Mouse (Mus musculus) NIH3T3 (cell line): ENCODE results near the gene Ano1.

Experiments
- DNase-seq: peaks from one replicate; pipeline ENCODE4 v3.0.0-alpha.2; 2012; ENCODE audit warnings: low read depth

Gene Ano1

DNA sequence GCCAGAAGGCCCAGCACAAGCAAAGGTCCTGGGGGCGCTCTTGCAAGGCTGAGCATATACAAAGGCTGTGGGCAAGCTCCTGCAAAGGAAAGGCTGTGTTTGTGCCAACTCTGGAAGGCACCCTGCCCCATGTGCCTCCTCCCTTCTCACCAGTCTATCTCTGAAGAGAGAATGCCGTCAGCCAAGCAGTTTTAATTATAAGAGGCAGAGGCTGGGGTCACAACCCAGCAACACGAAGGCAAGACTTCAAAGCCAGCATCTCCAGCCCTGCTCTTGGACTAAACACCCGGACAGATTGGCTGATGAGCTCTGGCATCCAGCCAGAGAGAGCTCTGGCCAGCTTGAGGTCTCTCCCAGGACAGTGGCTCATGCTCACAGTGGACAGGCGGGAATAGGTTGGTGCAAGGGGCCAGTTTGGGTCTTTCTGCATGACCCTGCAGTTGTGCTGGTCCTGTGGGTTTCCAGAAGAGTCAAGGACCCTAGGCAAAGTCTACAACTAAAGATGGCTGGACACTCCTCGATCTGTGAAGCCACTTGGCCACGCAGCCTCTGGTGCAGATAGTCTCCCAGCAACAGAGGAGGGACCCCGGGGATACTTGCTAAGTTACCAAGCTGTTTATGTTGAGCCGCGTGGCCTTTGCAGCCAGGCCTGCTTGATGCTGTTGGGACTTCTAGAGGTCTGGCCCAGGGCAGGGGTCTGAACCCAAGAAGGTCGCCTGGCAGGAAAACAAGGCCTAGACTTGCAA lies 12.9 kb upstream of the Ano1 start:
- no peak for DNase-seq

DNA sequence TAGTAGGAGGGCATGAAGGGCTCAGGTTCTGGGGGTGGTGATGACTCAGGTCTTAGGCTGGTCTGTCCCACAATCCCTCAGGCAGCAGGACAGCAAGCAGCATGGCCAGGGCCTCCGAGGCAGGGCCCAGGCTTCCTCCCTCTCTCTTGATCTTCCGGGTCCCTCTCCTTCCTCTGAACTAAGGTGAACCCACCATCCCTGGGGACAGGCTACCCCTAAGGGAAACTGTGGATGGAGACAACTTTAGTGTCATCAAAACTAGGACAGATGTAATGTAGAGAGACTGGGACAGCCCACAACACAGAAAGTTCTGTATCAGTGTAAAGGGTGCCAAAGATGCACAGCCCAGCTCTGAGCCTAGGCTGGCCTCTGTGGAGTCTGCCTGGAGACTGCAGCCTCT lies 12.2 kb upstream of the Ano1 start:
- no peak for DNase-seq

DNA sequence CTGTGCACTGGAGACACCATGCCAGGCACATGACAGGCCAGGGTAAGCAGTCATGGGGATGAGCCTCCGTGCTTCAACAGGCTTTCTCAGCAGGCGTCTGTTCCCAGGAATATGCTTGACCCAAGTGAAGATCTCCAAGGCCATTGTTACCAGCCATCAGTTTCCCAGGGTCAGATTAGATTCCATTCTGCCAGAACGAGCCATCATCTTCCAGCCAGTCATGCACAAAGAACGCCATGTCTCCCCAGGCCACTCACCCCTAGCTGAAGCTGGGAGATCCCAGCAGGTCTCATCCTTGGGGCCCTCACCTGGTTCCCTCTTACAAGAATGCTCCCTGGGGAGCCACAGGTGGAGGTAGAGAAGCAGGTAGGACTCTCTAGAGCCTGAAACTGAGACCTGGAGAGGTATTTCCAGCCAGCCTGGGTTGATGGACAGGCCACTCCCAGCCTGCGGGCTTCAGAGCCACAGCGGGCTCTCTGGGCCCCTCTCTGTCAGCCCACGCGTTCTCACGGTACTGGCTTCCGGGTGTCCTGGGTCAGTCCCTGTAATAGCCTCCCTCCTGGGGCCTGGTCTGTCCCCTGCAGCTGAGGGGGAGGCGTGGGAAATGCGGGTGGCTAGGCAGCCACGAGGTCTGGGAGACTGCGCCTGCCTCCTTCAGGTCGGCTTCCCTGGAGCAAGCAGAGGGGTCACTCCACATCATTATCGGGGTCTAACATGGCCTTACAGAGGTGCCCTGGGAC lies 10.9 kb upstream of the Ano1 start:
- no peak for DNase-seq

DNA sequence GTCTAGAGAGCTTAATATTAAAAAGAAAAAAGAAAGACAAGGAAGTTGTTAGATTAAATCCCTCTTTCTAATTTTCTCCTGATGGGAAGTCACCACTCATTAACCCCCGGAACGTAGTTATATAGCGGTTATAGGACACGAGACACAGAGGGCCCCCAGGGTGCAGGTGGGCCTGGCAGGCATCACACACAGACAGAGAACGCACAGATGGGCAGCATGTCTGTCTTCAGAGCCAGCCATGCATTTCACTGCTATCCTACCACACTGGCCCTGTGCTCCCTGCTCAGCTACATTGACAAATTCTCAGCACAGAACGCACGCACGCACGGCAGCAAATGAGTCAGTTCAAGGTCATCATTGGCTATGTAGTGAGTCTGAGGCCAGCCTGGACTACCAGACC lies 8.5 kb upstream of the Ano1 start:
- peak; percentile 22 for DNase-seq

DNA sequence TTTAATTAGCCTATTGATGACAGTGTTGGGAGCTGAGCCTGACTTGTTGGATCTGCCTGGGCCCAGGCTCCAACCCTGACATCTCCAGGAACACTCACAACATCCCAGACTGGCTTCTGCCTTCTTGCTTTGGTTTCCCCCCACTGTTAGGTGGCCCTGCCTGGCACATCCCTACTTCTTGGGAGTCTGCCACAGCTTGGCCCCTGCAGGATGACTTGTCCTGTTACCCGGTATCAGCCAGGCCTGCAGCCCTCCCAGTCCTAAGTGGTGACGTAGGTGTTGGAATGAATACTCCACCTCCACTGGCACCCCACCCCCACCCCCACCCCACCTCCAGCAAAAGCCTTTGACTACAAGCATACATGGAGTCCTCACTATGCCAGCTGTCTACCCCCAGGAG lies 7.7 kb upstream of the Ano1 start:
- no peak for DNase-seq

DNA sequence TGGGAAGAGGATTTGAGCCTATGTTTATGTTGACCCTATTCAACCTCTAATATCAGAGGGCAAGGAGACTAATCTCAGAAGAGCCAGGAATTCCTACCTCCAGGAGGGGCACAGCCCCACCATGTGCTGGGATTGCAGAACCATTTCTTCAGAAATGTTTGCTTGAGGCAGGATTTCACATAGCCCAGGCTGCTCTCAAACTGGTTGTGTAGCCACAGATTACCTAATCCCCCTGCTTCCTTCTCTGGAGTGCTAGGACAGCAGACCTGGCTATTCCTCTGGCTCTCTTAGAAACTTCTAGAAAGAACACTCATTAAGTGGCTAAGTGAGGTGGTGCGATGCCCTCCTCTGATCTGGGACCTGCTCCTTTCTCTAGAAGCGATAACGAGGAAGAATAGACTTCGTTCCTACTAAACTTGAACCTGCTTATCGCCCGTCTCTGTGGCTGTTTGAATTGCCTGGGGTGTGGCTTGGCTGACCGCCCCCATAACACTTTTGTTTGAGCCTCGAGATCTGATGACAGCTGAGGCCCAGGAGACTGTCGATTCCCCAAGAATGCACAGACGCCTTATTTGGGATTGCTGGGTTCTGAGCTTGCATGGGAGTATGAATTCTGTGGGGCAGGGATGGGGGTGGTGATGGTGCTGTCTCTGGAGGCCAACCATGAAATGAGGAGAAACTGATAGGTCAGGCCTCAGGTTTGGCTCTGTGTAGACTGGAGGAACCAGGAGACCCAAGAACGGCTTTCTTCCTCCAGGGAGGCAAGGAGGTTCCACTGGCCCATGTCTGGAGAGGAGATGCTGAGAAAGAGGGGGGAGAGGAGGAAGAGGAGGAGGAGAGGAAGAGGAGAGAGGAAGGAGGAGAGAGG lies 4.0 kb upstream of the Ano1 start:
- DNase-seq: peak; percentile 17

DNA sequence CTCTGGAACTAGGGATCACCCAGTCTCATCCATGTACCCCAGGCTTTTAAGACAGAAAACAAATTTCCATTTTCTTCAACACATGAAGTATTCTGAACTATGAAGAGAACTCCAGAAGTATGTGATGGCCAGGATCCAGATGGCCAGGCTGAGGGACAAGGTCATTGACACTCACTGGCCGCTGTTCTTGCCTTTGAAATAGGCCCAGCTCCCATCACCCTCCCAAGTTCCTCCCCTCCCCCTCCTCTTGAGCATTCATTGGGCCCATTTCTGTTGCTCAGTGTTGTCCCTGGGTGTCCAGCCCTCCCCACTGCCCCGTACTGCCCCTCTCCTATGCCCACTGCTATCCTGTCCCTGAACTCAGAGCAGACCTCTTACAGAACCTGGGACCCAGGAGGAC lies 2.9 kb upstream of the Ano1 start:
- DNase-seq: no peak

DNA sequence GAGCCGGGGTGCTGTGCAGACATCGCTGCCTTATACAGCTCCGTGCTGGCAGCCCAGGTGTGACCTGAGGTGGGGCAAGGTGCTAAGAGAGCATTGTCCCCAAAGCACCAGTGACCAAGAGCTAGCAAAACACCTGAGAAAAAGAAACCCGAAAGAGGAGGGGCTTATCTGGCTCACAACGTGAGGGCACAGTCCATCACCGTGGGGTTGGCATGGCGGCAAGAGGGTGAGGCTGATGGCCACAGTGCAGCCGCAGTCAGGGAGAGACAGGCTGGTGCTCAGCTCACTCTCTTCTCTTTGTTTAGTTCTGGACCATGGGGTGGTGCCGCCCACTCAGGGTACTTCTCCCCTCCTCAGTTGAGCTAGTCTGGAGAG lies 1.9 kb upstream of the Ano1 start:
- no peak for DNase-seq

DNA sequence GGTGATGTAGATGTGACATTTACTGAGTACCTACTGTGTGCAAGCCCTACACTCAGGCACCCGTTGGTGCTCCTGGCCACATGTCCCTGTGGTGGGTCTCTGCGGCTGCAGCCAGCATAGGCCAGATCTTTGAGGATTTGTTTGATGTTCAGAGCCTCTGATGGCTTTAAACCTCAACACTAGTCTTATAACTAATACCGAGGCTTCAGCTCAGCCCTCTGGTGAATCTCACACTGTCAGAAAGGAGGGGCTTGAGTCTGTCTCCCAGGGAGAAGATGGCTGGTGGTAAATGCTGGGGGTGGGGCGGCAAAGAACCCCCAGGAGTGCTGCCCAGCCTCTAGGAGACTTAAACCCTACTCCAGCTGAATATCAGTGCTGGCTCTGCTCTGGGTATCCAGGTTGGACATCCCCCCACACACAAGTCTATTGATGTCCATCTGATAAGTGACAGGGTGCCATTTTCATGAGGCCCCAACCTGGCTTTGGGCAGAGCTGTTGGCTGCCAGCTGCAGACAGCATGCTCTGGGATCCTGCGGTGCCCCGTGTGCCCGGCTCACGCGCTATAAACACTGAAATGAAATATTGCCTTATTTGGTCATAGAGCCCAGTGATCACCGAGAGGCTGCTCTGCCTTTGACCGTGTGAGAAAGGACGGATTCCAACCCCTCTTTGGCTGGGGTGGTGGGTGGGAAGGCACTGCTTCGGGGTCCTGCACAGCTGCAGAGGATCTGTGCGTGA lies 1.3 kb upstream of the Ano1 start:
- no peak for DNase-seq

DNA sequence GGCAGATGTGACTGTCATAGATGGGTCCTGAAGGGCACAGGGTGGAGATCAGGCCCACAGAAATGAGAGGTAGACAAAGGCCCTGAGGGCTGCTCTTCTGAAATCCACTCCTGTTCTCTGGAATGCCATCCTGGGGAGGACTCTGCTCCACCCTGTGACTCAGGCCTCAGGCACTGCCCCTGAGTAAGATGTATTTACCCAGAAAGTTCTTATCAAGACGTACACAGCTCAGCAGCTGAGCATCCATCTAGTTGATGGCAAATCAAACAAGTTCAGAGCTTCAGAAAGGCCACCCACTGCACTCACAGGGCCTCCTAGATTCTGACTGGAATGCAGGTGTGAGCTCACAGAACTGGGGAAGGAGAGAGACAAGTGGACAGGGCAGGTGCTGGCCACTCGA lies 4.0 kb downstream of the Ano1 start:
- peak; percentile 62 for DNase-seq

DNA sequence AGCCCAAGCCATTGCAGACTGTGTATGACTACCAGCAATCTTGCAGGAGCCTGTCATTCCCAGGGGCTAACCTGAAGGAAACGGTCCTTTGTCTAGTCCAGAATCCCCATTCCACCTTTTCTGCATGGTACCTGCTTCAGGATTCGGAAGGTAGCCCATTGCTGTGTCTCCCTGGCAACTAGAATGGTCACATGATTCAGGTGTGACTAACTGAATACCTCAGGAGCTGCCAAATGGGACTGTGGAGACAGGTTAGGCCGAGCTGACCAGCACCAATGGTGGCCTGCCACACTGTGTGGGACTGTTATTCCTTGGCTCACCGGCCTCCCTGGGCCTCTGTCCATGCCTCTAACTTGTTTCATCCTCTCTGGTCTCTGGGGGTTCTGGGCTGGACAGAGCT lies 5.3 kb downstream of the Ano1 start:
- no peak for DNase-seq

DNA sequence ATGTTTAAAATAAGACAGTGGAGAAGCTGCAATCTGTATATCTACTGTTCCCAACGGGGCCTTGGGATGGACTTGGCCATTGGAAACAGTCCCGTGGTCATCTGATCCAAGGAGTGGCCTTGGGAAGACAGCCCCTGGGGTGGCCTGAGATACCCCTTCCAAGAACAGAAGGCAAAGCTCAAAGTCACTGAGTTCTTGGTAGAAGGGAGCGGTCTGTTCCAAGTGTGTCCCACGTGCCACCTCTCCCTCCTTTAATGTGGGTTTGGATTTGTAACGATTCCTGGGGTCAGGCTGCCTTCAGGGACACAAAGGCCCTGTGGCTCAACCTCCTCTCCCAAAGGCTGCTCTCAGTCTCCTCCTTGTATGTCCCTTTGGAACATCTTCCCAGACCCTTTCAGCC lies 7.9 kb downstream of the Ano1 start:
- DNase-seq: no peak

DNA sequence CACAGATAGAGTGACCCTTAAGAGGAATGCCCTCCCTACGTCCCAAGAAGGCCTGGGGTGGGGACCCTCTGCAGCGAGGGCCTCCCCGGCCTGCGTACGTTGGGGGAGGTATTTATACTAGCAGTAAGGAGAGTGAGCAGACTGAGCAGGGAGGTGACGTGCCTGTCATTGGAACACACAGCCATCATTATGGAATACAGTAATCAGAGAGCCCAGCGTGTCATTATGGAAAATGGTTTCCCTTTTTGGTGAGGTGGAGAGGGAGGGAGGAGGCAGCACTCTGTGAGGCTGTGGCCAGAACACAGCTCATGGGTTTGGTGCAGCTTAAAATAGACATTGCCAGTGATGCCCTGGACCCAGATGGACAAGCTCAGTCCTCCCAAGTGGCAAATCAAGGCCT lies 11.1 kb downstream of the Ano1 start:
- no peak for DNase-seq

DNA sequence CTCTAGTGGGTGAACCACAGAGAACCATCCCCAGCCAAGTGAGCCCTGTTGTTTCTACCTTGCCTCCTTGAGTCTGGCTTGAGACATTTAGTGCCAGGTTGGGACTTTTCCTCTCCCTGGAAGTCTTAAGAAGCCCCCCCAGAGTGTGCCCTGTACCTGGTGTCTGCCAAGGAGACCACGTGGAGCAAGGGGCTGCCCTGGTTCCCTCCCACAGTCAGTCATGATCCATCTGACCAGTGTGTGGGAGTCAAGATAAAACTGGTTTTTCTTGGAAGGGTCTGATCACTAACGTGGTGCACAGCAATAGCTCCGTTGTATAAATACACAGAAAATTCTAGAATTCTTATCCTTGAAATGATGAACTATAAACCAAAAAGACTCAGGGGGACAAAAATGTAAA lies 12.0 kb downstream of the Ano1 start:
- DNase-seq: peak; percentile 5

DNA sequence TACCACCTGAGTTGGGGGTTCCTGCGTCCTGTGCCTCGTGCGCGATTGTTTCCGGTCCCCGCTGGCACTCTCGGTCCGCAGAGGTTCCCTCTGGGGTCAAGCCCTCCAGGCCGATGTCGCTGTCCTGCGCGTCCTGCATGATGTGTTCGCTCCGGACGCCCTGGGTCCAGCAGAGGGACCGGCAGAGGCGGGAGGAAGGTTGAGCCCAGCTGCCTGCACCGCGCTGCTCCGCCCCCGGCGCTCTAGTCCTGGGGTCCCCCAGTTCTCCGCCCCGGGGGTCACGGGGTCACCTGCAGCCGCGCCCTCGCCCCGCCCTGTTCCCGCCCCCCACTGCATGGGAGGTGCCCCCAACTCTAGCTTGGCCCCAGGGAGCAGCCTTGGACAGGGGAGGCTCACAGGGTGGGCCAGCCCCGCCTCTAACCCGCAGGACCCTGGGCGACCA lies 13.4 kb downstream of the Ano1 start:
- DNase-seq: no peak

DNA sequence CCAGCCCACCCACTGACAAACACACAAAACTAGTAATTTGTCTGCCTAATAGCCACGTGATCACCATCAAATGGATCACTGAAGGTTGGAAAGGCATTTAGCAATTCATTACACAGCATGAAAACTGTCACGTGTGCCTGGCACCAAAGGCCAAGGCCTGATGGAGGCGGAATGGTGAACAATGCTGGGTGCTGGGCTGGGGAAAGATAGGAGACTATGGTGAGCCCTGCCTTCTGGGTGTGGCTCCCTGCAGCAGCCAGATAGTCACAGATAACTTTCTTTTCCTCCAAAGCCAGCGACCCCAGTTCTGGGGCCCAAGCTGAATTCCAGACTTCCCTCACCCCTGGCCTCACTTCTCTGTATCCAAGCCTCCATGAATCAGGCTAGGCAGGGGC lies 19.9 kb downstream of the Ano1 start:
- no peak for DNase-seq

DNA sequence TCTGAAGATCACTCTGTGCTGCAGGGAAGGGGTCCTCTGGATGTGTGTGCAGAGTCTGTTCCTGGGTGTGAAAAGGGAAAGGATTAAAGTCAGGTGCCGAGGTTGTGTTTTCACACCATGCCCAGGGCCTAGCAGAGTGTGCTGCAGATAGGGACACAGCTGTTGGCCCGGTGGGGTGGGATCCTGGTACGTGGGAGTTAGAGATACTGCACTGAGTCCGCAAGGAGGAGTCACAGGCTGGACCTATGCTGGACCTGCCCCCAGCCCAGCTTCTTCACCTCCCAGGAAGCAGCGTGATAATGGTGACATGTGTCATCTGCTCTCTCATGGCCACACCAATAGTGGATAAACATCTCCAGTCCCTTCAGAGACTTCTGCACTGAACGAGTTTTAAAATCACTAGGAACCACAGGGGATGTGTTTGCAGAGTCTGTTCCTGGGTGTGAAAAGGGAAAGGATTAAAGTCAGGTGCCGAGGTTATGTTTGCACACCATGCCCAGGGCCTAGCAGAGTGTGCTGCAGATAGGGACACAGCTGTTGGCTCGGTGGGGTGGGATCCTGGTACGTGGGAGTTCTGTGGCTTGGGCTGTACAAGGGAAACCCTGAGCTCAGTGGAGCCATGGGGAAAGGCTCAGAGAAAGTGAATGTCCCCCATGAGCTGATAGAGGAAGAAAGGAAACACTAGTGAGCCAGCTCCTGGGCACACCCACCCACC lies 20.4 kb downstream of the Ano1 start:
- DNase-seq: no peak

DNA sequence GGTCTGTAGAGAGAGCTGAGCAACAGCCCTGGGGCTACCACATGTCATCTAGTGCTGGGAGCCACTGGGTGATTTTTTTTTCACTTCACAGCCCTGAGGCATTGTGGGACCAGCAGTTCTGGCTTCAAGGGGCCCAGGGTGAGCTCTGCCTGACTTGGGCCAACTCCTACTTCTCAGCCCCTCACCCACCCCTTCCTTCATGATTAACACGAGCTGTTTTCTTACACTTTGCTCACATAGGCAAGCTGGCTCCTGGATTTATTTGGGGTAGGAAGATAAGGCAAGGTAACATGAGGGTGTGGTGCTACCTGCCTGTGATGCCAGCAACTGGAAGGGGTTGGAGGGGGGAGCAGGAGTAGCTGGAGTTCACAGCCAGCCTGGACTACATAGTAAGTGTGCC lies 27.5 kb downstream of the Ano1 start:
- no peak for DNase-seq

DNA sequence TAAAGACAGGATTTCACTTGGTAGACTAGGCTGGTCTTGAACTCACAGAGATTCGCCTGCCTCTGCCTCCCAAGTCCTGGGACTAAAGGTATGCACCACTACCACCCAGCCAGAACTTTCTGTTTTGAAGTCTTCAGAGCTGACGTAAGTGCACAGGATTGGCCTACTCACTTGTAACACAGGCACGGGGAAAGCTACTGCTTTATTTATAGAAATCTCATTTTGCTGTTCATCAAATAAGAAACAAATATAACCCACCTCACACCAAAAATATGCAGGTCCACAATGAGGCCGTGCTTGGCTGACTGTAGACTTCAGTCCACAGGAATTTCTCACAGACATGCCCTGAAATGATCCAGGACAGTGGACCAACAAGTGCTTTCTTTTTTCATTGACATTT lies 31.8 kb downstream of the Ano1 start:
- no peak for DNase-seq

DNA sequence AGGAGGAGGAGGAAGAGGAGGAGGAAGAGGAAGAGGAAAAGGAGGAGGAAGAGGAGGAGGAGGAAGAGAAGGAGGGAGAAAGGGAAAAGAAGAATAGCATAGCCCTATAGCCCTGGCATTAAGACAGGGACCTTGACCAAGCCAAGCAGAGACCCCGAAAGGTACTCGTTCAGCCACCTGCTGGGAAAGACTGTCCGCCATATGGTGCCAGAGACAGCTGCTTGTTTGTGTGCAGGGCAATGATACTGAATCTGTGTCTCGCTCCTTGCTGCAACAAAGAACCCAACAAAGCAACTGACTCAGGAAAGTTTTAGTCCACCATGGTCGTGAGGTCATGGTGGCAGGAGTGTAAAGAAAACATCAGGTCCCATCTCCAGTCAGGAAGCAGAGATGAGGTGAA lies 34.0 kb downstream of the Ano1 start:
- no peak for DNase-seq

DNA sequence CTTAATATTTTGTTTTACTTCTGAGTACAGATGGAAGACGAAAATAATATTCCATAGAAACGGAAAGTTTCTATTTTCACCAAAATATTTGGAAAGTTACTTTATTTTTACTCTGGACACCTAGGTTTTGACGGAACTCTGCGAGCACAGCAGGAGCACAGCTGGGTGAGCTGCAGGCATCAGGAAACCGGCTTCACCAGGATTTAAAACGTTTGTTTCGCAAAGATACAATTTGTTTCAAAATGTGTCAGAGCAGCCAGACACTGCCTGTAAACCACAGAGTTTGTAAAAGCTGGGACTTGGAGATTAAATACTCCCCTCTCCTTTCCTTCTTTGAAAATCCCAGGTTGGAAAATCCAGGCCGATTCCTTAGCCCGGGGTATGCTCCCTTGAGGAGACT lies 53.9 kb downstream of the Ano1 start:
- no peak for DNase-seq
